Mouse (Mus musculus): ENCODE measurements at regions not wholly inside any gene's neighbourhood (a gene's known extent, or its start where the extent isn't known, plus 50 kb on each side); places are given as distances from the start of the nearest gene placed in this dataset.

GRCm38 (mm10) chr3:101700974-101701610, 96.6 kb upstream of the Atp1a1 start:
- no peak for TF ChIP-seq EP300 (IDR thresholded peaks at IDR 0.05; ENCODE audit: low read depth)
- no peak for TF ChIP-seq CTCF (IDR thresholded peaks at IDR 0.05; ENCODE audit: low read depth)

Data from liver, postnatal 0 days (tissue).